Mouse (Mus musculus) fibroblast of lung, adult 2 months (primary cell): Measurements from ENCODE around the gene Crygb.

Experiments used
- DNase-seq: peaks from one replicate; pipeline ENCODE4 v3.0.0-alpha.2; 2011; ENCODE audit warnings: low read depth

The Crygb gene

GRCm38 (mm10) chr1:65082188-65082587 is at the start of gene Crygb:
Gene Crygb (minus strand): TSS chr1:65082288.
- no peak for DNase-seq

DNA sequence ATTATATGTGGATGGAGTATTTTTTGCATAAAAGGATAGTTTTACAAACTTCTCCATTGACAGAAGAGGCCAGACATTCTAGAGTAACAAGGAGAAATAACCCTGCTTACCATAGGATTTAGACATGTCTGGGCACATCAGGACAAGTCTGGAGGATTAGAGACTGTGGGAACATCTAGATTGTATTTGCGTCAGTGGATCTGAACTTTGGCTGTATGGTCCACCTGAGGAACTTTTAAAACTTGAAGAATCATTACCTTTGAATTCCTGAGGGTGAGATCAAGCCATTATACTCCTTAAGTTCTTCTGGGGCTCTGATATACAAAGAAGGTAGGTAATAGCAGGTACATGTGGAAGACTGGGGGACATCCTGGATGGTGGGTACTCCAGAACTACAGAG is 49.6 kb upstream of the Crygb start:
- DNase-seq: no peak

GRCm38 (mm10) chr1:65130226-65130625 is 48.1 kb upstream of the Crygb start:
- DNase-seq: no peak

DNA sequence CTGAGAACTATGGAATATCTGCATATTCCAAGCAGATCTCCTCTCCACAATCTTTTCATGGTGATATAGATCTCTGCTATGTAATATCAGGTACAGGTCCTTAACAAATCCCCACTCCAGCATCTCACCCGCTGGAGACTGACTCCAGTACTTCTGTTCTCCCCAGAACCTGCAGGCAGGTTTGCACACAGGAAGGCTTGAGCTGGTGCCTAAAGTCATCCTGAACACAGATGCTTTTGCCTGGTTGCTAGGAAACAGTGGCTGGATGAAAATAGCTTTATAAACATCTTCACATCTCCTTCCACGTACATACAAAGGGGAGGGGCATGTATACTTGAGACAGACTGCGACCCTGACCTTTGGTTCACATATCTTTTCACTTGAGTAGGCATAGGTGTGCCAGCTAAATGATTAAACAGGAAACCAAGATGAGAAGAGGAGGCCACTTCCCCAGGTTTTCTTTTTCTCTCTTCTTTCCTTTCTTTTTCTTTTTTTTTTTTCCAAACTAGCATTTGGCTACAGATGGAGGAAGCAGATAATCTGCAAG is 47.6 kb upstream of the Crygb start:
- no peak for DNase-seq

- no peak for DNase-seq
These were observed 40.7 kb upstream of the Crygb start, which contains the start of gene D630023F18Rik for GRCm38 (mm10) chr1:65122574-65123372. Gene D630023F18Rik (minus strand): TSS chr1:65123214.

DNA sequence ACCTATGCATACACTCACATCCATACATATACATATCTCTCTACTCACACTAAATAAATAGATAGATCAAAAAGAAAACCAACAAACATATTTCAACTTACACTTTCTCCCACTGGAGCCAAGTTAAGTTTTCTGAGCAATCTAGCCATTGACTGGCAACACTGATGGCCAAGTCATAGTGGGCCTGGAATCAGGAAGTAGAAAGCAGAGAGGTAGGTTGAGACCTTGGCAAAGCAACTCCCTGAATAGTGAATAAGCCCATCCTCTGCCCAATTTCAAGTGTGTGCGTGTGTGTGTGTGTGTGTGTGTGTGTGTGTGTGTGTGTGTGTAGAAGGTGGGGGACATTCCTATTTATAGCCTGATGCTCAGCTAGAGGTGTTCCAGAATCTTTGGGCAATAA is 37.4 kb upstream of the Crygb start, which contains the start of gene Gm28845:
Gm28845 (minus strand) TSS at position 121 of the 400 bp plus-strand sequence.
- no peak for DNase-seq

GRCm38 (mm10) chr1:65118150-65118913 is 36.2 kb upstream of the Crygb start:
- no peak for DNase-seq

DNA sequence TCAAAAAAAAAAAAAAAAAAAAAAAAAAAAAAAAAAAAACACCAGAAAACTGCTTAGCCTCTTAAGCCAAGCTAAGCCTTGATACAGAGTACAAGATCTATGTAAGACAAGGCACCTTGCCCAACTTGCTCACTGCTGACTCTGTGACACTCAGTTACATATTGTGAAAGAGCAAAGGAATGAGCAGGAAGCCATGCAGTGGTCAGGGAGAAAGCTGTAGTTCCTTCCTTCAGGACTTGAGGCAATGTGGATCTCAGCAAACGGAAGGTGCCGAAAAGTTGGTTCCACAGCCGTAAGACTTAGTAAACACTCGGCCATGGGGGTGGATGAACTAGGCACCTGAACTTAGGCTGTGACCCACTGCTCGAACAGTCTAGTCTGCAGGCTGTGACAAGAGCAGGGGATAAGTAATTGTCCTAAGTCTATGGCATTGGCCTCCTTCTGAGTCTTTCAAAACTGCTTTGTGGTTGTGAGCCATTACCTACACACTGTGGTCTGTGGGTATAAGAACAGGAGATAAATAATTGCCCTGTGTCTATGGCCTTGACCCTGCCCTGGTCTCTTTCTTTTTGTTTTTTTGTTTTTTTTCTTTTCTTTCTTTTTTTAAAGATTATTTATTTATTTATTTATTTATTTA is 31.6 kb upstream of the Crygb start:
- no peak for DNase-seq

GRCm38 (mm10) chr1:65112807-65113196 is 30.7 kb upstream of the Crygb start:
- DNase-seq: no peak

- DNase-seq: peak; percentile 75
These were observed 30.1 kb upstream of the Crygb start for GRCm38 (mm10) chr1:65112031-65112806.

GRCm38 (mm10) chr1:65109756-65110435 is 27.8 kb upstream of the Crygb start:
- no peak for DNase-seq

GRCm38 (mm10) chr1:65109196-65109595 is 27.1 kb upstream of the Crygb start:
- DNase-seq: no peak

- no peak for DNase-seq
These were observed 25.7 kb upstream of the Crygb start for GRCm38 (mm10) chr1:65107654-65108279.

DNA sequence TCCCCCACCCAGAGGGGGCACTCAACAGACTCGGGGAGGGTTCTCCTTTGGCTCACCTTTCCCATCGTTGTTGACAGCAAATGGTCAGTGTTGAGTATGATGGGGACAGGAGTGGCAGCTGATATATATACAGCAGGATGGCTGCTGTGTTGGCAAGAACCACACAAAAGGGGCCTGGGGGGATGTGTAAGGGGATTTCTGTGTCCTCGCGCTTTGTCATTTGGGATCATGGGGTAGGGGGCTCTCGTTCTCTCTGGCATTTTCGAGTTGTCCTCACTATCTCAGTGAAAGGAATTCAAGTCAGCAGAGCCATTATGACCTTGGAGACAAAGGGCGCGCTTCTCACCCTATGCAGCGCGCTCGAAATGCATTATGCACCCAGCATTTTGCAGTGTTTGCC is 21.2 kb upstream of the Crygb start, which contains the start of gene Cryga:
Cryga (minus strand) TSS at position 101 of the 400 bp plus-strand sequence.
- no peak for DNase-seq

GRCm38 (mm10) chr1:65096953-65097352 is 14.9 kb upstream of the Crygb start:
- no peak for DNase-seq

DNA sequence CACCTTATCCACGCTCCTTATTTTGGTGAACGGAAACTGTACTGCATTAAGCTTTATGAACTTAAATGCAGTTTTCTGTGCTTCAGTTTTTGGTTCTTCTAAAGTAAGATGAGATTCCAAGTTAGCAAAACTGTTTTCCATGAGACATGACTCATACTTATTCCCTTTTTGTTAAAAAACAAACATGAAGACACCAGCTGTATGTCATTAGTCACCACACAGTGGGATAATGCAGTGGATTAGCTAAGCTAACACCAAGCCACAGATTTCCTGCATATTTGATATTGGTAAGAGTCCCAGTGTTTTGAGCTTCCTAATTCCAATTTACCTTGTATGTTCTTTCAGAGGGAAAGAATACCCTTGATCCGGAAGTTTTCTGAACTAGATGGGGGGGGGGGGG is 9.5 kb upstream of the Crygb start:
- DNase-seq: no peak

- DNase-seq: no peak
These were observed 8.3 kb upstream of the Crygb start for GRCm38 (mm10) chr1:65090370-65090769.

DNA sequence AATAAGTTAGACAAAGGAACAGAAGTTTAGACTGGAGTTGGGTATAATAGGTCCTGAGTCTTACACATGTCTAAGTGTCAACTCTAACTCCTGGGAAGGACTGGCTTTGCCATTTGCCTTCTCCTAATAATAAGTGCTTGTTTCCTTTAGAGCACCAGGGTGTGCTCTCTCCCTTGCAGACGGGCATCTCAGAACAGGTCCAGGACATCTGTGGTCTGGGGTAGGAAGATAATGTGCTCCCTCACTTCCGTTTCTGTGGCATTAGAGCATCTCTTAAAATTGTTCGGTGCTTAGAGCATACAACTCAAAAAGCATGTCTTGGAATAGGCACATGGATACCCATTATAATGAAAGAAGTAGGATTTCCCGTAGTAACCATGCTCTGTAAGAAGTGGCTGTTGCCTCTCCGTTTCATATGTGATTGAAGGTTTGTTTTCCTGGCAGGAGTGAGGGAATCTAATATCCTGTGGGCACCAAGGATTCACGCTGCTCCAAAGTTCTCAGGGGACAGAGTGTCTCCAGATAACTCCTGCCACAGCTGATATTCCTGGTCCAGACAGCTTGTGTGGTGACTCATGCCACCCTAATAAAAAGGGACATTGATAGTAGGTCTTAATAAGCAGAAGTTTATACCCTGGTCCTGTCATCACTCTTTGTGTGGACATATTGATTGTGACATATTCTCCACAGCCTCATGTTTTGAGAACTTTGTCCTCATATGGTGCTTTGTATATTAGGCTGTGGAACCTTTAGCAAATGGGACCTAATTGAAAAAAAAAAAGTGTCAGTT is 6.7 kb upstream of the Crygb start:
- DNase-seq: no peak

- DNase-seq: no peak
These were observed 6.5 kb downstream of the Crygb start for GRCm38 (mm10) chr1:65075607-65076006.

GRCm38 (mm10) chr1:65073589-65073988 is 8.5 kb downstream of the Crygb start, which contains the start of gene Crygc:
Gene Crygc (minus strand): TSS chr1:65073689.
- no peak for DNase-seq
